Mouse (Mus musculus): ENCODE measurements around the gene Oxt. TPM values are rescaled to one million over a fixed set of nuclear protein-coding genes. Genes with fewer than 3 reads are reported as not detected.

Oxt gene
- polyA plus RNA-seq, 1 experiment: not detected

- Histone ChIP-seq H3K4me1 (ENCODE audit: control insufficient read depth, insufficient read depth, low read length) (no peaks in the 10 kb centered on the region), H3K4me3 (replicated peaks; ENCODE audit: control insufficient read depth, low read depth, low read length) (no peak overlapping the region), H3K27ac (ENCODE audit: control insufficient read depth, insufficient read depth, low read depth, low read length, poor library complexity) (no peak overlapping the region)
- 80% methylated on average over 1 of the region's 1 CpGs for WGBS
- no peak for TF ChIP-seq POLR2A (IDR thresholded peaks at IDR 0.05; ENCODE audit: borderline replicate concordance, control insufficient read depth, low read depth, low read length)
- no peak for TF ChIP-seq CTCF (IDR thresholded peaks at IDR 0.05; ENCODE audit: control insufficient read depth, insufficient read depth, low read length)
Measured at GRCm38 (mm10) chr2:130595596-130595995, 19.6 kb downstream of the Oxt start.

DNA sequence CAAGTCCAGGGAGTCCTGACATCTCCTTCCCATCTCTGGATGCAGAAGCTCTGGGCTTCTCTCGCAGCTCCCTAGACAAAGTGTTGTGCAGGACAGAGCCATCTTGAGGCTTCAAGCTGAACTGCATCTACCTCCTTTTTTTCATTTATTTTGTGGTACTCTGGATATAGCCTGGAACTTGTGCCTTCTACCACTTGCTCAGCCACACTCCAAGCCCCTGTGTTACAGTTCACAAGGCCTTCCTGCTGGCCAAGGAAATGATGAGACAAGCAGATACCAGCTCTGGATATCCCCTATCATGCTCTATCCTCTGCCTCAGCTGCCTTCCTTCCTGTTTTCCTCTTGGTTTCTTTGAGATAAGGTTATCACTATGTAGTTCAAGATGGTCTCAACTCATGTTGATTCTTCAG lies 21.6 kb downstream of the Oxt start:
- Histone ChIP-seq H3K4me1 (ENCODE audit: control insufficient read depth, insufficient read depth, low read length) (no peaks in the 10 kb centered on the region), H3K27ac (ENCODE audit: control insufficient read depth, insufficient read depth, low read depth, low read length, poor library complexity) (no peak overlapping the region), H3K4me3 (replicated peaks; ENCODE audit: control insufficient read depth, low read depth, low read length) (no peak overlapping the region)
- TF ChIP-seq POLR2A (IDR thresholded peaks at IDR 0.05; ENCODE audit: borderline replicate concordance, control insufficient read depth, low read depth, low read length) (no peak), CTCF (IDR thresholded peaks at IDR 0.05; ENCODE audit: control insufficient read depth, insufficient read depth, low read length) (no peak)
- WGBS: 29% methylated on average over 1 of the region's 1 CpGs

- Histone ChIP-seq H3K27ac (ENCODE audit: control insufficient read depth, insufficient read depth, low read depth, low read length, poor library complexity) (no peak overlapping the region), H3K4me1 (ENCODE audit: control insufficient read depth, insufficient read depth, low read length) (no peaks in the 10 kb centered on the region), H3K4me3 (replicated peaks; ENCODE audit: control insufficient read depth, low read depth, low read length) (no peak overlapping the region)
- WGBS: 87% methylated on average over 3 of the region's 3 CpGs
- TF ChIP-seq CTCF (IDR thresholded peaks at IDR 0.05; ENCODE audit: control insufficient read depth, insufficient read depth, low read length) (no peak), POLR2A (IDR thresholded peaks at IDR 0.05; ENCODE audit: borderline replicate concordance, control insufficient read depth, low read depth, low read length) (no peak)
Measured at GRCm38 (mm10) chr2:130598399-130598798, 22.4 kb downstream of the Oxt start.

- H3K4me3 ChIP-seq (replicated peaks; ENCODE audit: control insufficient read depth, low read depth, low read length): no peak overlapping the region
- H3K4me1 ChIP-seq (ENCODE audit: control insufficient read depth, insufficient read depth, low read length): no peaks in the 10 kb centered on the region
- no peak overlapping the region for H3K27ac ChIP-seq (ENCODE audit: control insufficient read depth, insufficient read depth, low read depth, low read length, poor library complexity)
- 87% methylated on average over 4 of the region's 4 CpGs for WGBS
- TF ChIP-seq POLR2A (IDR thresholded peaks at IDR 0.05; ENCODE audit: borderline replicate concordance, control insufficient read depth, low read depth, low read length) (no peak), CTCF (IDR thresholded peaks at IDR 0.05; ENCODE audit: control insufficient read depth, insufficient read depth, low read length) (no peak)
Measured at GRCm38 (mm10) chr2:130602195-130602594, 26.2 kb downstream of the Oxt start.

DNA sequence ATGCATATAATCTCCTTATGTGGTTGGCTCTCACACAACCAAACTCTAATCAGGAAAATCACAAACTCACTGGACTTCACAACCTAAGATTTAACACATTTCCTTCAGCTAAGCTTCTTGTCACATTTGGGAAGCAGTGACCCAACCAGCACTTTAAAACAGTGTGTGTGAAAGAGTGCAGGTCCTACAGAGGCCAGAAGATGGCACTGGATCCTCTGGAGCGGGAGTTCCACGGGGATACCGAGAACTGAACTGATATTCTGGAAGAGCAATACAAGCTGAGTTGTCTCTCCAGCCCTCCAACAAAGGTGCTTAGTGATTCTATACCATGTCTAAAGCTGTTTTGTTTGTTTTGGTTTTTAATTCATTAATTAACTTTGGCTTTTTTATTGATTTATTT lies 37.1 kb downstream of the Oxt start:
- H3K4me1 ChIP-seq (ENCODE audit: control insufficient read depth, insufficient read depth, low read length): no peaks in the 10 kb centered on the region; the same call in 1 of the 2 replicates
- H3K27ac ChIP-seq (ENCODE audit: control insufficient read depth, insufficient read depth, low read depth, low read length, poor library complexity): no peak overlapping the region
- WGBS: 81% methylated on average over 3 of the region's 3 CpGs
- H3K4me3 ChIP-seq (replicated peaks; ENCODE audit: control insufficient read depth, low read depth, low read length): no peak overlapping the region
- peak; percentile 39; the same call in 1 of the 2 replicates for TF ChIP-seq CTCF (IDR thresholded peaks at IDR 0.05; ENCODE audit: control insufficient read depth, insufficient read depth, low read length)
- TF ChIP-seq POLR2A (IDR thresholded peaks at IDR 0.05; ENCODE audit: borderline replicate concordance, control insufficient read depth, low read depth, low read length): no peak

DNA sequence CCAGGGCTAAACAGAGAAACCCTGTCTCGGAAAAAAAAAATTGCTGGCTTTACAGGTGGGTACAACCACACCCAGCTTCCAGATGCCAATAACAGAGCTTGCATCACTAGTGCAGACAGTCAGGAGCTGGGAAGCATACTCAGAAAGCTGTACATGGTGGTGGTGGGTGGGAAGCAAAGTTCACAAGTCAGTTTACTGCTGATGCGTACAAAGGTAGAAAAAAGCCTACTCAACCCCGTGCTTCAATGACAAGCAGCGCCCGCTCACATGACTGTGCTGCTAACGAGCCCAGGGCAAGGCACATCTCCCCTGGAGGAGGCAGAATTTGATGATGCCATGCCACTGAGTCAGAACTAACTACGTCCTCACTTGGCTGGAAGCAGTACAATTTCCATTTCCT lies 43.0 kb downstream of the Oxt start:
- no peak for TF ChIP-seq POLR2A (IDR thresholded peaks at IDR 0.05; ENCODE audit: borderline replicate concordance, control insufficient read depth, low read depth, low read length)
- no peak for TF ChIP-seq CTCF (IDR thresholded peaks at IDR 0.05; ENCODE audit: control insufficient read depth, insufficient read depth, low read length)
- H3K4me1 ChIP-seq (ENCODE audit: control insufficient read depth, insufficient read depth, low read length): no peaks in the 10 kb centered on the region
- no peak overlapping the region for H3K27ac ChIP-seq (ENCODE audit: control insufficient read depth, insufficient read depth, low read depth, low read length, poor library complexity)
- no peak overlapping the region for H3K4me3 ChIP-seq (replicated peaks; ENCODE audit: control insufficient read depth, low read depth, low read length)
- WGBS: 93% methylated on average over 7 of the region's 7 CpGs

Other genes starting within 250 kb of the Oxt start
- gene Cpxm1, start 178.6 kb upstream of the Oxt start, polyA plus RNA-seq (2011; ENCODE audit: insufficient read depth, insufficient read length, low replicate concordance, missing spikeins): 10.6 and 11.8 TPM in 2 replicates
- gene Gm28372, start 170.9 kb upstream of the Oxt start, polyA plus RNA-seq (2011; ENCODE audit: insufficient read depth, insufficient read length, low replicate concordance, missing spikeins): not detected in 2 replicates
- gene 1700020A23Rik, start 170.9 kb upstream of the Oxt start, polyA plus RNA-seq (2011; ENCODE audit: insufficient read depth, insufficient read length, low replicate concordance, missing spikeins): not detected in 2 replicates
- gene Tmem239, start 169.7 kb upstream of the Oxt start, polyA plus RNA-seq (2011; ENCODE audit: insufficient read depth, insufficient read length, low replicate concordance, missing spikeins): not detected in 2 replicates
- 166 and 195 TPM in 2 replicates for gene Vps16, start 151.8 kb upstream of the Oxt start, polyA plus RNA-seq (2011; ENCODE audit: insufficient read depth, insufficient read length, low replicate concordance, missing spikeins)
- 6.1 and 8.5 TPM in 2 replicates for gene Pced1a, start 151.5 kb upstream of the Oxt start, polyA plus RNA-seq (2011; ENCODE audit: insufficient read depth, insufficient read length, low replicate concordance, missing spikeins)
- gene Ptpra, start 125.9 kb upstream of the Oxt start, polyA plus RNA-seq (2011; ENCODE audit: insufficient read depth, insufficient read length, low replicate concordance, missing spikeins): 25.6 and 33.1 TPM in 2 replicates
- gene Mrps26, start 12.4 kb upstream of the Oxt start, polyA plus RNA-seq (2011; ENCODE audit: insufficient read depth, insufficient read length, low replicate concordance, missing spikeins): 33.2 and 57.4 TPM in 2 replicates
- gene Avp, start 6.4 kb downstream of the Oxt start, polyA plus RNA-seq (2011; ENCODE audit: insufficient read depth, insufficient read length, low replicate concordance, missing spikeins): not detected in 2 replicates
- 2.5 and 3.1 TPM in 2 replicates for gene Fastkd5, start 53.9 kb downstream of the Oxt start, polyA plus RNA-seq (2011; ENCODE audit: insufficient read depth, insufficient read length, low replicate concordance, missing spikeins)
- gene Ubox5, start 53.9 kb downstream of the Oxt start, polyA plus RNA-seq (2011; ENCODE audit: insufficient read depth, insufficient read length, low replicate concordance, missing spikeins): 2.3 and 5.4 TPM in 2 replicates
- gene Lzts3, start 66.6 kb downstream of the Oxt start, polyA plus RNA-seq (2011; ENCODE audit: insufficient read depth, insufficient read length, low replicate concordance, missing spikeins): 0.72 and 2.6 TPM in 2 replicates
- 133 and 165 TPM in 2 replicates for gene Ddrgk1, start 88.5 kb downstream of the Oxt start, polyA plus RNA-seq (2011; ENCODE audit: insufficient read depth, insufficient read length, low replicate concordance, missing spikeins)
- 34.3 and 42.3 TPM in 2 replicates for gene Itpa, start 91.4 kb downstream of the Oxt start, polyA plus RNA-seq (2011; ENCODE audit: insufficient read depth, insufficient read length, low replicate concordance, missing spikeins)
- gene Slc4a11, start 121.3 kb downstream of the Oxt start, polyA plus RNA-seq (2011; ENCODE audit: insufficient read depth, insufficient read length, low replicate concordance, missing spikeins): 0.54 and 2.5 TPM in 2 replicates

Data from bone marrow, adult 2 months (tissue).